Mouse (Mus musculus): ENCODE results near the gene Car6. TPM values are rescaled to one million over a fixed set of nuclear protein-coding genes. Genes with fewer than 3 reads are reported as not detected.

The Car6 gene
- total RNA-seq, 2 experiments from 2014 or later = not detected

- ATAC-seq (replicated peaks; ENCODE audit: low FRiP score, low TSS enrichment, poor library complexity, severe bottlenecking) = no peak
Observed at GRCm38 (mm10) chr4:150230460-150231407, 29.6 kb upstream of the Car6 start.

GRCm38 (mm10) chr4:150229747-150230390 is 28.7 kb upstream of the Car6 start:
- no peak for ATAC-seq (replicated peaks; ENCODE audit: low FRiP score, low TSS enrichment, poor library complexity, severe bottlenecking)

- no peak for ATAC-seq (replicated peaks; ENCODE audit: low FRiP score, low TSS enrichment, poor library complexity, severe bottlenecking)
Observed at GRCm38 (mm10) chr4:150228581-150229348, 27.6 kb upstream of the Car6 start.

GRCm38 (mm10) chr4:150226818-150227688 is 25.9 kb upstream of the Car6 start:
- no peak for ATAC-seq (replicated peaks; ENCODE audit: low FRiP score, low TSS enrichment, poor library complexity, severe bottlenecking)

- ATAC-seq (replicated peaks; ENCODE audit: low FRiP score, low TSS enrichment, poor library complexity, severe bottlenecking) = no peak
Observed at GRCm38 (mm10) chr4:150225700-150226099, 24.6 kb upstream of the Car6 start.

GRCm38 (mm10) chr4:150223830-150224229 is 22.7 kb upstream of the Car6 start:
- ATAC-seq (replicated peaks; ENCODE audit: low FRiP score, low TSS enrichment, poor library complexity, severe bottlenecking) = no peak

- ATAC-seq (replicated peaks; ENCODE audit: low FRiP score, low TSS enrichment, poor library complexity, severe bottlenecking) = no peak
Observed at GRCm38 (mm10) chr4:150221017-150221640, 20.0 kb upstream of the Car6 start.

- peak; percentile 72 for ATAC-seq (replicated peaks; ENCODE audit: low FRiP score, low TSS enrichment, poor library complexity, severe bottlenecking)
Observed at GRCm38 (mm10) chr4:150220584-150220983, 19.5 kb upstream of the Car6 start.

- ATAC-seq (replicated peaks; ENCODE audit: low FRiP score, low TSS enrichment, poor library complexity, severe bottlenecking) = peak; percentile 58; the same call in 1 of the 2 replicates
Observed at GRCm38 (mm10) chr4:150219501-150220292, 18.6 kb upstream of the Car6 start.

GRCm38 (mm10) chr4:150217935-150218334 is 16.8 kb upstream of the Car6 start:
- no peak for ATAC-seq (replicated peaks; ENCODE audit: low FRiP score, low TSS enrichment, poor library complexity, severe bottlenecking)

GRCm38 (mm10) chr4:150217042-150217554 is 16.0 kb upstream of the Car6 start:
- peak; percentile 35 for ATAC-seq (replicated peaks; ENCODE audit: low FRiP score, low TSS enrichment, poor library complexity, severe bottlenecking)

GRCm38 (mm10) chr4:150216423-150216822 is 15.3 kb upstream of the Car6 start:
- no peak for ATAC-seq (replicated peaks; ENCODE audit: low FRiP score, low TSS enrichment, poor library complexity, severe bottlenecking)

- no peak for ATAC-seq (replicated peaks; ENCODE audit: low FRiP score, low TSS enrichment, poor library complexity, severe bottlenecking)
Observed at GRCm38 (mm10) chr4:150213910-150214309, 12.8 kb upstream of the Car6 start.

- peak; percentile 91 for ATAC-seq (replicated peaks; ENCODE audit: low FRiP score, low TSS enrichment, poor library complexity, severe bottlenecking)
Observed at GRCm38 (mm10) chr4:150212553-150212971, 11.4 kb upstream of the Car6 start.

GRCm38 (mm10) chr4:150211930-150212552 is 10.9 kb upstream of the Car6 start:
- 0 out of 2 replicates have a peak, but pooled peaks have one; percentile 21 for ATAC-seq (replicated peaks; ENCODE audit: low FRiP score, low TSS enrichment, poor library complexity, severe bottlenecking)

GRCm38 (mm10) chr4:150210306-150210705 is 9.2 kb upstream of the Car6 start:
- no peak for ATAC-seq (replicated peaks; ENCODE audit: low FRiP score, low TSS enrichment, poor library complexity, severe bottlenecking)

- ATAC-seq (replicated peaks; ENCODE audit: low FRiP score, low TSS enrichment, poor library complexity, severe bottlenecking) = no peak
Observed at GRCm38 (mm10) chr4:150209751-150210150, 8.6 kb upstream of the Car6 start.
